Mouse (Mus musculus) thymus, postnatal 14 days (tissue): ENCODE results near the gene Pip5k1b.

Experiments
- DNase-seq: peaks from one replicate; pipeline ENCODE4 v3.0.0; 2021

Pip5k1b gene

GRCm38 (mm10) chr19:24327921-24328320 lies 227.8 kb downstream of the Pip5k1b start:
- DNase-seq, result no peak

GRCm38 (mm10) chr19:24326969-24327368 lies 228.7 kb downstream of the Pip5k1b start:
- no peak for DNase-seq

GRCm38 (mm10) chr19:24325692-24326091 lies 230.0 kb downstream of the Pip5k1b start:
- DNase-seq, result no peak

GRCm38 (mm10) chr19:24323841-24324613 lies 231.6 kb downstream of the Pip5k1b start:
- DNase-seq, result no peak

GRCm38 (mm10) chr19:24321900-24322311 lies 233.8 kb downstream of the Pip5k1b start:
- no peak for DNase-seq

GRCm38 (mm10) chr19:24321211-24321899 lies 234.3 kb downstream of the Pip5k1b start:
- DNase-seq, result no peak

- no peak for DNase-seq
These were observed 237.5 kb downstream of the Pip5k1b start for GRCm38 (mm10) chr19:24318172-24318571.

GRCm38 (mm10) chr19:24317731-24318130 lies 237.9 kb downstream of the Pip5k1b start:
- no peak for DNase-seq

- DNase-seq, result no peak
These were observed 238.6 kb downstream of the Pip5k1b start for GRCm38 (mm10) chr19:24317038-24317591.

GRCm38 (mm10) chr19:24316060-24316725 lies 239.5 kb downstream of the Pip5k1b start:
- no peak for DNase-seq

- DNase-seq, result no peak
These were observed 240.4 kb downstream of the Pip5k1b start for GRCm38 (mm10) chr19:24315234-24315633.

GRCm38 (mm10) chr19:24314676-24315075 lies 241.0 kb downstream of the Pip5k1b start:
- no peak for DNase-seq

GRCm38 (mm10) chr19:24312556-24313342 lies 242.9 kb downstream of the Pip5k1b start:
- DNase-seq, result no peak

GRCm38 (mm10) chr19:24312046-24312445 lies 243.6 kb downstream of the Pip5k1b start:
- no peak for DNase-seq

GRCm38 (mm10) chr19:24308305-24308705 lies 247.4 kb downstream of the Pip5k1b start:
- DNase-seq, result no peak

- no peak for DNase-seq
These were observed 248.1 kb downstream of the Pip5k1b start for GRCm38 (mm10) chr19:24307271-24308221.

GRCm38 (mm10) chr19:24306351-24306750 lies 249.3 kb downstream of the Pip5k1b start:
- DNase-seq, result no peak

- no peak for DNase-seq
These were observed 253.5 kb downstream of the Pip5k1b start for GRCm38 (mm10) chr19:24302198-24302597.

GRCm38 (mm10) chr19:24301768-24302148 lies 253.9 kb downstream of the Pip5k1b start:
- no peak for DNase-seq

- peak; percentile 86 for DNase-seq
These were observed 254.5 kb downstream of the Pip5k1b start for GRCm38 (mm10) chr19:24300994-24301767.

- no peak for DNase-seq
These were observed 262.1 kb downstream of the Pip5k1b start for GRCm38 (mm10) chr19:24293537-24293936.
